Mouse (Mus musculus): ENCODE measurements around the gene Zfp976.
A peak's percentile ranks its signal among the peaks of the same experiment; 100 is the strongest.
"Not testable (repeated sequence)": the region's sequence is repeated elsewhere in the genome, so short reads cannot be mapped to it uniquely, and the experiment has no call there.

The Zfp976 gene

DNA sequence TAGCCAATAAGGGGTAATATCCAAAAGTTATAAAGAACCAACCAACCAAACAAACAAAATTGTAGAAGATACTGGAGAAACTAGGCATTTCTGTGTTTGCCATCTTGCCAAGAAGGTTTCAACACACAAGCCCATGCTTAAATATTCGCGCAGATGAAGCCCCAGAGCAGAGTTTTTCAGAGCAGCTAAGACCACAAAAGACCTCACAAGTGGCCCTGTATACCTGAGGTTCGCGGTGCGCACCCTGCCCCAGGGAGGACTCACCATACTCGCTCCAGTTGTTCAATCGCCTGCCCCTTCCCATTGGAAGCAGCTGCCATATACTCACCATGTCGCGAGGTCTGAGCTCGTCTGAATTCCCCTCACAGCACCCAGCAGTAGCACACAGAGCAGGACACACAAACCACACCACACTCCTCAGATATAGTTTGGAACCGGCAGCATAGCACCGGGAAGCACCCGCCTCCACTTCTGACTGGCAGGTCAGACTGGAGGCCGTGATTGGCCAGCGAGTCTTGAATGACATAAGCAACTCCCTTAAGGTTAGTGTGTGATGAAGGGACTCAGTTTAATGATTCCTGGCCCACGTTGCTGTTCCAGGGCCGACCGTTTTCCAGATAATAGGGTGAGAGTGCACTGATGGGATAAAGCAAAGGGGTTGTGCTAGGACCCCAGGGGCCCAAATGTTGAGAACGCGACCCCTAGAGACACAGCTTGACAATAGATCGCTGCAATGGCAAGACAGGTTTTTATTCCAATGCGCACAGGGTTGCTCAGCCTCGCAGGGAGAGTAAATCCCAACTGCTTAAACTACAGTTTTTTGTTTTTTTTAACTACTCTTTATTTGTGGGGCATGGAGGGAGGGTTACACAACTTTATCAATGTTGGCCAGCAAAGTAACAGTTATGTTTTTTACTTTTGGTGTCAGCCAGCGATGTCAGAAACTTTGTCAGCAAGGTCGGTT is at the start of gene Zfp976:
Zfp976 (minus strand) TSS at position 437 of the 964 bp plus-strand sequence.
- DNase-seq (ENCODE audit: low spot score): peak; percentile 47

DNA sequence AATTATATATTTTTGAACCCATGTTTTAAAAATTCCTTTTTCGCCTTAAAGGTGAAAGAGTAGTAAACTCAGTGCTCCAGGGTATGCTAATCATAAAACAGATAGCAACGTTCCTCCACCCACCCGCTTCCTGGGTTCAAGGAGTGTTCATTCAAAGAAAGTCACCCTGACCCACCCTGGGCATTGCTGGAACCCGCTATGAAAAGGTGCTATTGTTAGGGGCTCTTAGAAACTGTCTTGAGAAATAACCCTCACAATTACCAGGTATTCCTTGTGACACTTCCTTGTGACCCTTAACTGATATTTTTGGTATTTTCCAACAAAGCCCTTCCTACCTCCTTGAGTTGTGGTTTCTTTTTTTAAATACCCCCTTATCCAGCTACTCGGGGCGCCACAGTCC is 37.7 kb upstream of the Zfp976 start:
- not testable (repeated sequence) for DNase-seq (ENCODE audit: low spot score)

DNA sequence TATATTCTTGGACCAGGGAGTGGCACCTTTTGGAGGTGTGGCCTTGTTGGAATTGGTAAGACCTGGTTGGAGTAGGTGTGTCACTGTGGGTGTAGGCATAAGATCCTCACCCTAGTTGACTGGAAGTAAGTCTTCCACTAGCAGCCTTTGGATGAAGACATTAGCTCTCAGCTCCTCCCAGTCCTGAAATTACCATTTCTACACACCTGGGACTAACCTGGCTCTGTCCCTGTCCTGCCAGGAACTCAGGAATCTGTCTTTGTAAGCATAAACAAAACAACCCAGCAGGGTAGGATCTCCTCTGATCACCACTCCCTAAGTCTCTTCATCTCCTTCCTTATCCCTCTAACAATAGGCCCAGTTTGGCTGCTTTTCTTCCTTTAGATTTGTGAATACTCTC is 37.3 kb upstream of the Zfp976 start:
- not testable (repeated sequence) for DNase-seq (ENCODE audit: low spot score)

DNA sequence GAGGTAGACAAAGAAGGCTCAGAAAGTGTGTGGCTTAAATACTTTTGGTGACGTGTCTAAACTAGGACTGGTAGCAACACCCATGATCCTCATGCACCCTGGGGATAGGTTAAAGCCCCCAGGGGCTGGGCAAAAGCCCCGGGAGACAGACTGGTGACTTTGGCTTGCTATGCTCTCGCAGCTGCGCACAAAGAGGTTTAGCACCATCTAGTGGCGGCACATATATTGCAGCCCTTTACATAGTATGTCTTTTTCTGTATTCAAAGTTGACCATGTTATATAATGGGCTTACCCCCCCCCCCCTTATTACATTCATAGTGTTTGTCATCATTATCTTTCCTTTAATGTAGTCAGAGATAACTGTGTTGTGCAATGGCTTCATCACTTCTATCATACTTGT is 17.8 kb upstream of the Zfp976 start:
- not testable (repeated sequence) for DNase-seq (ENCODE audit: low spot score)

DNA sequence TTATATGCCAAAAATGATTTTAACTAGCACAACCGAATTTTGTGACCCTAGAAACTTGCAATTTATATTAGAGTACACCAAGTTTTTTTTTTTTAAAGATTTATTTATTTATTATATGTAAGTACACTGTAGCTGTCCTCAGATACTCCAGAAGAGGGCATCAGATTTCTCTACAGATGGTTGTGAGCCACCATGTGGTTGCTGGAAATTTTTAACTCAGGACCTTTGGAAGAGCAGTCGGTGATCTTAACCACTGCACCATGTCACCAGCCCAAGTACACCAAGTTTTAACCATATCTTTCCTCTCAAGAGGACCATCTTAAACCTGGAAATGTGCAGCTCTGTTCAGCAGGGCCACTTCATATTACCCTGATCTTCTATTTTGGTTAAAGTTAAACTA is 12.8 kb upstream of the Zfp976 start:
- not testable (repeated sequence) for DNase-seq (ENCODE audit: low spot score)

DNA sequence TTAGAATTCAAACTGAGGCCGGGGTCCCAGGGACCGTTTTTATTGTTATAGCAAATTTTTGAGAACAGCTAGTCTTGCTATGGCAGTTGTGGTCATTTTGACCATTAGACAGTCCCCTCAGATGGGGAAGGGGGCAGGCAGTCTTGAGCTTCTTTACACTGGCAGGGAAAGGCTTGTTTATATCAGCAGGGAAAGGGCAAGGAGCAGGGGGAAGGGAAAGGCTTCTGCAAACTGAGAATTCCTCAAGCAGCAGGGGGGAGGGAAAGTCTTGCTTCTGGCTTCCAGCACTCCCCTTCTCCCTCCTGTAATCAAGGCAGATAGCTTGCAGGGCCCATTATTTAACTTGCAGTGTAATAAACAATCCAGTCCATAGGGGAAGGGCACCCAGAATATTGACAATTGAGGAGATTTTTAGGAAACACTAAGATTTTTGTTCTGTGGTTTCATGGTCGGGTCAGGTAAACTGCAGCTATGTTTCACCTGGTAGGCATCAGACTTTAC is 782 bp upstream of the Zfp976 start:
- DNase-seq (ENCODE audit: low spot score): not testable (repeated sequence)

DNA sequence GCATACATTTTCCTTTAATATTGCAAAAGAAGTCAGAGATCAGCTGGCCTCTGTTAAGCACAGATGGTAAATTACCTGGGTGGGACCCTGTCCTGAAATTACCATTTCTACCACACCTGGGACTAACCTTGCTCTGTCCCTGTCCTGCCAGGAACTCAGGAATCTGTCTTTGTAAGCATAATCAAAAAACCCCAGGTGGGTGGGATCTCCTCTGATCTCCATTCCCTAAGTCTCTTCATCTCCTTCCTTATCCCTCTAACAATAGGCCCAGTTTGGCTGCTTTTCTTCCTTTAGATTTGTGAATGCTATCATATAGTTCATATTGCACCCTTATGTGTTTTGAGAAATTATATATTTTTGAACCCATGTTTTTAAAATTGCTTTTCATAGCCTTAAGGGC is 11.4 kb downstream of the Zfp976 start:
- DNase-seq (ENCODE audit: low spot score): not testable (repeated sequence)

DNA sequence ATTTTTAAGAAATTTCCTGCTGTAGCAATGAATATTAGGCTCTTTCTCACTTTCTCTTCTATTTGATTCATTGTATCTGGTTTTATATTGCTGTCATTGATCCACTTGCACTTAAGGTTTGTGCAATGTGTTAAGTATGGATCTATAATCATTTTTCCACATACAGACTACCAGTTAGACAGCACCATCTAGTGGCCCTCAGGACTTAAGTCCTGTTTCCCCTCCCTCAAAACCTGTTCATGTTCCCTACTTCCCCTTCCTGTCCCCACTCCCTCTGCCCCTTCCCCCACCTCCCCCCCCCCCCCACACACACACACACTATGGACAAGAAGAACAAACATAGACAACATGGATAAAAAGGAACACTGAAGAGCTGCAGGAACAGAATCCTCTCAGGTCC is 46.7 kb downstream of the Zfp976 start:
- DNase-seq (ENCODE audit: low spot score): not testable (repeated sequence)

DNA sequence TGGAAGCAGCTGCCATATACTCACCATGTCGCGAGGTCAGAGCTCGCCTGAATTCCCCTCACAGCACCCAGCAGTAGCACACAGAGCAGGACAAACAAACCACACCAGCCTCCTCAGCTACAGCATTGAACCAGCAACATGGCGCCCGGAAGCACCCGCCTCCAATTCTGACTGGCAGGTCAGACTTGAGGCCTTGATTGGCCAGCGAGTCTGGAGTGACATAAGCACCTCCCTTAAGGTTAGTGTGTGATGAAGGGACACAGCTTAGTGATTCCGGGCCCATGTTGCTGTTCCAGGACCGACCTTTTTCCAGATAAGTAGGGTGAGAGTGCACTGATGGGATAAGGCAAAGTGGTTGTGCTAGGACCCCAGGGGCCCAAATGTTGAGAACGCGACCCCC is 50.0 kb downstream of the Zfp976 start, which contains the start of gene Zfp977:
Zfp977 (minus strand) TSS at position 135 of the 400 bp plus-strand sequence.
- DNase-seq (ENCODE audit: low spot score): not testable (repeated sequence)

DNA sequence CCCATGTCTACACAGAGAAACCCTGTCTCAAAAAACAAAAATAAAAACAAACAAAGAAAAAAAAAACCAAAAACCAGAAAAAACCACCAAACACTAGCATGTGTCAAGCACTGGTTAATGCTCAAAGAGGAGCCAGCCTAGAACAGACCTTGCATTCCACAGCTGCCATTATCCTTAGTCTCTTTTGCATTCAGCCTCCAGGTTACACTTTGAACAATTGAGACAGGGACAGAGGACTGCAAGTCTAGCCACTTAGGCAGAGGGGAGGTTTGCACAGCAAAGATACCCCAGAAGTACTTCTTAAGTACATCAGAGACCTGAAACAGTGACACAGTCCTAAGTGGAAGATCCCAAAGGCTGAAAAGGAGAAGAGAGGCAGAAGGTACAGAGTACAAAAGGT is 51.1 kb downstream of the Zfp976 start:
- DNase-seq (ENCODE audit: low spot score): not testable (repeated sequence)

DNA sequence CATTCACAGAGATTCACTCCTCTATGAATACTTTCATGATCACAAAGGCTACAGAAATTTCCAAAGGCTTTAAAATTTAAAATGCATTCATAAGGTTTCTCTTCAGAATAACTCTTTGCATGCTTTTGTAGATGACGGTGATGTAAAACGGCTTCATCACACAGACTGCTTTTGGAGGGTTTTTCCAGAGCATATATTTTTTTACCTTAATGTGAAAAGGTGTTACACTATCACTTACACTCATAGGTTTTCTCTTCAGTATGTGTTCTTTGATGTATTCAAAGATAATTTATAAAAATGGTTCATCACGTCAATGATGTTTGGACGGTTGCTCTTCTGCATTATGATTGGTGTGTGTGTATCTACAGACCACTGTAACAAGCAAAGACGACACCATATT is 63.9 kb downstream of the Zfp976 start, which contains the start of gene Gm21028:
Gm21028 (minus strand) TSS at position 101 of the 400 bp plus-strand sequence.
- DNase-seq (ENCODE audit: low spot score): no peak

All from ovary, postnatal 14 days (tissue).